Mouse (Mus musculus) ES-Bruce4 (cell line): ENCODE measurements at regions not wholly inside any gene's neighbourhood (a gene's known extent, or its start where the extent isn't known, plus 50 kb on each side); places are given as distances from the start of the nearest gene placed in this dataset.
A peak's percentile ranks its signal among the peaks of the same experiment; 100 is the strongest.

Source experiments
- H3K27ac ChIP-seq: 2 replicates; pipeline ENCODE4 v1.5.1; 2012; ENCODE audit warnings: low read length, inconsistent platforms; ENCODE audit not compliant: insufficient read depth
- H3K27me3 ChIP-seq: 2 replicates; pipeline ENCODE4 v1.6.1; 2012; ENCODE audit warnings: mild to moderate bottlenecking, low read length, inconsistent platforms; ENCODE audit not compliant: control insufficient read depth, poor library complexity, insufficient read depth, severe bottlenecking
- H3K36me3 ChIP-seq: 2 replicates; pipeline ENCODE4 v1.6.1; 2012; ENCODE audit warnings: inconsistent platforms, mild to moderate bottlenecking, low read length, moderate library complexity; ENCODE audit not compliant: control insufficient read depth, poor library complexity, insufficient read depth, severe bottlenecking
- H3K4me1 ChIP-seq: one replicate; pipeline ENCODE4 v1.8.1; 2011; ENCODE audit warnings: low read length; ENCODE audit not compliant: control insufficient read depth, insufficient read depth
- H3K4me3 ChIP-seq: 2 replicates; pipeline ENCODE4 v1.5.1; 2011; ENCODE audit warnings: low read depth, mild to moderate bottlenecking, low read length
- H3K9ac ChIP-seq: 2 replicates; pipeline ENCODE4 v1.6.1; 2012; ENCODE audit warnings: low read depth, mild to moderate bottlenecking, inconsistent platforms; ENCODE audit not compliant: poor library complexity, severe bottlenecking
- H3K9me3 ChIP-seq: replicated peaks from 2 replicates; pipeline ENCODE4 v1.6.1; 2012; ENCODE audit warnings: mild to moderate bottlenecking, low read length, inconsistent platforms; ENCODE audit not compliant: control insufficient read depth, poor library complexity, insufficient read depth, severe bottlenecking
- CTCF ChIP-seq: IDR thresholded peaks from one replicate; pipeline ENCODE4 v1.8.1; 2011; ENCODE audit warnings: low read depth, low read length
- EP300 ChIP-seq: IDR thresholded peaks from 2 replicates; pipeline ENCODE4 v1.6.1; 2011; ENCODE audit warnings: low read depth, low read length; ENCODE audit not compliant: insufficient read depth
- POLR2A ChIP-seq: IDR thresholded peaks from one replicate; pipeline ENCODE4 v1.8.1; 2011; ENCODE audit warnings: low read length; ENCODE audit not compliant: insufficient read depth

DNA sequence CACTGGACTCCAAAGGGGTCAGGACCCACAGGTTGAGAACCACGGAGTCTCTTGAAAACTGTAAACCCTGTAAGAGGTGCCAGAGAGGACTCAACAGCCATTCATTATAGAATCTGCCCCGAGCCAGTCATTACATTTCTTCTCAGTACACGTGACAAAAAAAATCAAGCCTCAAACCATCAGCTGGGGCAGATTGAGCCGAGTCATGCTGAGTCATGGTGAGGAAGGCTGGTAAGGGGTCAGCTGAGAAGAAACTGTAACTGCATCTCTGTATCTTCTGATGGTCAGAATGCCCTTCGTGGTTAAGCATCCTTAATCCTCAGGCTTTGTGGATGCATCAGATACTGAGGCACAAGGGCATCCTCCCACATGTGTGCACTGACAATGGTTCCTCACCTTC, 207.2 kb upstream of the Prok2 start:
- H3K9ac ChIP-seq = no peak overlapping the region
- no peaks in the 10 kb centered on the region for H3K36me3 ChIP-seq
- no peaks in the 10 kb centered on the region for H3K27me3 ChIP-seq
- no peak overlapping the region for H3K4me3 ChIP-seq
- no peak overlapping the region for H3K27ac ChIP-seq
- H3K4me1 ChIP-seq = no peaks in the 10 kb centered on the region
- TF ChIP-seq POLR2A = no peak
- no peak for TF ChIP-seq CTCF
- TF ChIP-seq EP300 = 0 out of 2 replicates have a peak, but pooled peaks have one; percentile 24
- peaks cover 3% of the 10 kb centered on the region; the same call in 1 of the 2 replicates for H3K9me3 ChIP-seq

DNA sequence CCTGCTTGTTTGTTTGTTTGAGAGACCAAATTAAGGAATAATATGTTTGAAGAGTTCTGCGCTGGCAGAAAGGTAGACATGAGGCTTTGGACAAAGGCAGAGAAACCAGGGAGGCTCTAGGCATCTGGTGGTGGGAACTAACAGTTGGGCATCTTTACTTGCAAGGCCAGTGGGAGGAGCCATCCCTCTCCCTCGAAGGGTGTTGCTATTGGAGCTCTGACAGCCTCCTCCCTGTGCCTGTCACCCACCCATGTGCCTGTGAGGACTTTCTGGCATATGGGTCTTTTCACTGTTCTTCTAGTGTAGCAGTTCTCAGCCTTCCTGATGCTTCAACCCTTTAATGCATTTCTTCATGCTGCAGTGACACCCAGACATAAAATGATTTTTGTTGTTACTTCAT, 206.7 kb upstream of the Prok2 start:
- Histone ChIP-seq H3K36me3 (no peaks in the 10 kb centered on the region), H3K4me1 (no peaks in the 10 kb centered on the region), H3K9me3 (peaks cover 3% of the 10 kb centered on the region; the same call in 1 of the 2 replicates), H3K27ac (no peak overlapping the region), H3K27me3 (no peaks in the 10 kb centered on the region), H3K9ac (no peak overlapping the region), H3K4me3 (no peak overlapping the region)
- TF ChIP-seq CTCF (no peak), EP300 (no peak), POLR2A (no peak)

DNA sequence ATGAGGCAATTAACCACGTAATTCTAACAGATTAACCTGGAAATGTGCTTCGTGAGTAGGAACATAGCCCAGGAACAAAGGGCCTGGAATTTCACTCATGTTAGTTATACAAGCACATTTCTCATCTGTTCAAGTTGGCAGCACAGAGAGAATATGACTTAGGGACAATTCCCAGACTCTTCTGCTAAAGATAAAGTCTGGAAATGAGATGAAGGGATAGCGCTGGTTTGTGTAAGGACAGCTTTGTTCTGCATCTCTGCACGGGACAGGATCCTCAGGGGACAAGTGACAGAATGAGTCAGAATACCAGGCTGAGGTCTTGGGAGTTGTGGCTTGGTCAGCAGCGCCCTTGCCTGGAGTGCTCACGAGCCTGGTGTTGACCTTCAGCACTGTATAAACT, 206.2 kb upstream of the Prok2 start:
- H3K36me3 ChIP-seq = no peaks in the 10 kb centered on the region
- no peak overlapping the region for H3K9ac ChIP-seq
- no peaks in the 10 kb centered on the region for H3K27me3 ChIP-seq
- TF ChIP-seq CTCF = no peak
- no peak for TF ChIP-seq POLR2A
- TF ChIP-seq EP300 = no peak
- H3K9me3 ChIP-seq = peaks cover 3% of the 10 kb centered on the region; the same call in 1 of the 2 replicates
- no peak overlapping the region for H3K27ac ChIP-seq
- H3K4me1 ChIP-seq = no peaks in the 10 kb centered on the region
- no peak overlapping the region for H3K4me3 ChIP-seq

DNA sequence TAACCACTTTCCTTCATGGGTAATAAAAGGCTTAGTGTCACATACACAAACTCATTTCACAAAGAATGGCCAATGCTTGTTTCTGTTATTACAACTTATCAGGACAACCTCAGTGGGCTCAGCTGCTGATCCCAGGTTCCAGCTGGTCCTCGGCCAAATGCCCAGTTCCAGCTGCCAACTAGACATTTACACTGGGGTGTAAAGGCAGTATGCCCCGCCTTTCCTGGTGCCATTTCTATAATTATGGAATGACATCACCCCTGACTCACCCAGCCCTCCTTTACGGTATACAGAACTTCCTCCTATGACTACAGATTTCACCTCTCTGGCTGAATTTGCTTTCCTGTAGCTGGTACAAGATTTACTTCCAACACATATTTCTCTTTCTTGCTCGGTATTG, 205.4 kb upstream of the Prok2 start:
- no peaks in the 10 kb centered on the region for H3K27me3 ChIP-seq
- H3K9ac ChIP-seq = no peak overlapping the region
- no peak overlapping the region for H3K4me3 ChIP-seq
- TF ChIP-seq EP300 (no peak), POLR2A (no peak), CTCF (no peak)
- H3K27ac ChIP-seq = no peak overlapping the region
- H3K4me1 ChIP-seq = no peaks in the 10 kb centered on the region
- H3K9me3 ChIP-seq = peaks cover 3% of the 10 kb centered on the region; the same call in 1 of the 2 replicates
- H3K36me3 ChIP-seq = no peaks in the 10 kb centered on the region

DNA sequence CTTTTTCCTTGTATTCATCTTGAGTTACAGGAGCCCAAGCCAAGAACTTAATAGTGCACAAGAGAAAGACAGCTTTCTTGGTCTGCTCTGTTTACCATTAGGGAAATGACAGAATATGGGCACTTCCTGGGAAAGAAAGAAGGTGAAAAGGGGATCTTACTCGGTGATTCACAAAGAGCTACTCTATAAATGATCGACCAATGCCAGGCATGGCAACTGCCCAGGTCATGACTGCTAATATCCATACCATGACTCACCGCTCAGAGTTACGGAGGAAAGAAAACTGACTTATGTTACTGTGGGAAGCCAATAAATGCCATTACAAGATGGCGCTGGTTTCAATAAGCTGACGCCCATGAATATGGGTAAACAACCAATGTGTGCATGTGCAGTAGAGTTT, 204.1 kb upstream of the Prok2 start:
- H3K9ac ChIP-seq = no peak overlapping the region
- no peak overlapping the region for H3K27ac ChIP-seq
- H3K9me3 ChIP-seq = peaks cover 3% of the 10 kb centered on the region; the same call in 1 of the 2 replicates
- no peak overlapping the region for H3K4me3 ChIP-seq
- no peak for TF ChIP-seq POLR2A
- TF ChIP-seq EP300 = no peak
- H3K4me1 ChIP-seq = no peaks in the 10 kb centered on the region
- H3K36me3 ChIP-seq = no peaks in the 10 kb centered on the region
- H3K27me3 ChIP-seq = no peaks in the 10 kb centered on the region

DNA sequence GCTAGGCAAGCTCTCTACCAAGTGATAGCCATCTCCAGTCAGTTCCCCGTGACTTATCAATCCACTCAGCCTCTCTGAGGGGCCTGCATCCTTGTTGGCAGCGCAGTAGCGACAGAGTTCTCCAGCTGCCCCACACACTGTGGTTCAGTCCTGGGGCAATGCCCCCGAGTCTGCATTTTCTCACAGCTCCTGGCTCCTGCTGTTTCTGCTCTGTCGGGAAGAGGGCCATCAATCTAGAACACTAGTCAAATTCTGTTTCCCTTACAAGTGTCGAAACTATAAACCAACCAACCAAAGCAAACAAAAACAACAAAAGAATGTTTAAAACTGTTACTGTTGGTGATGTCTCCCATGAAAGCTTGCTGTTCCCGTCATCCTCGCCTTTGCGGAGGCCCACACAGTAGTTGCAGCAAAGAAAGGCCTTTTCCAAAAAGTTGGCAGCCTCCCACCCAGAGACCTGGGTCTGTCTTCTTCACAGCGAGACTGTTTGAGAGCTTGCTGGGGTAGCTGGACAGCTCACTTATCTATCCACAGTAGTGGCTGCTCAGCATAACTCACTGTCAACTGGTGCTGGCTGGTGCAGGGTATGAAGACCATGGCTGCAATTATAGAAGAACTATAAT, 201.9 kb upstream of the Prok2 start:
- Histone ChIP-seq H3K9ac (no peak overlapping the region), H3K27ac (no peak overlapping the region), H3K9me3 (peaks cover 3% of the 10 kb centered on the region; the same call in 1 of the 2 replicates), H3K36me3 (no peaks in the 10 kb centered on the region), H3K27me3 (no peaks in the 10 kb centered on the region), H3K4me3 (no peak overlapping the region), H3K4me1 (no peaks in the 10 kb centered on the region)
- TF ChIP-seq EP300 (no peak), POLR2A (no peak), CTCF (no peak)
